Mouse (Mus musculus): ENCODE results near the gene Pigf.
"Not testable (repeated sequence)": the region's sequence is repeated elsewhere in the genome, so short reads cannot be mapped to it uniquely, and the experiment has no call there.

Pigf gene

GRCm38 (mm10) chr17:87025269-87025949, at the start of gene Pigf, which contains the start of gene Cript:
Pigf (minus strand) TSS chr17:87025406.
Cript (plus strand) TSS chr17:87025550.
- peak; percentile 98 to 99 for DNase-seq

GRCm38 (mm10) chr17:87073470-87073869, 48.3 kb upstream of the Pigf start:
- DNase-seq, result no peak

- no peak for DNase-seq
Measured at GRCm38 (mm10) chr17:87072766-87073440, 47.7 kb upstream of the Pigf start.

- DNase-seq, result not testable (repeated sequence)
Measured at GRCm38 (mm10) chr17:87072183-87072582, 47.0 kb upstream of the Pigf start.

GRCm38 (mm10) chr17:87068997-87069396, 43.8 kb upstream of the Pigf start:
- no peak for DNase-seq

- no peak for DNase-seq
Measured at GRCm38 (mm10) chr17:87063969-87064368, 38.8 kb upstream of the Pigf start.

- DNase-seq, result no peak
Measured at GRCm38 (mm10) chr17:87063461-87063860, 38.3 kb upstream of the Pigf start.

GRCm38 (mm10) chr17:87062639-87063038, 37.4 kb upstream of the Pigf start:
- DNase-seq, result peak; percentile 30 to 50

GRCm38 (mm10) chr17:87057486-87058266, 32.5 kb upstream of the Pigf start:
- no peak for DNase-seq

GRCm38 (mm10) chr17:87056761-87057160, 31.6 kb upstream of the Pigf start:
- no peak for DNase-seq

- peak in 1 of 2 experiments; percentile 38 for DNase-seq
Measured at GRCm38 (mm10) chr17:87055663-87056062, 30.5 kb upstream of the Pigf start.

- peak; percentile 54 to 64 for DNase-seq
Measured at GRCm38 (mm10) chr17:87055051-87055459, 29.8 kb upstream of the Pigf start.

GRCm38 (mm10) chr17:87053921-87054320, 28.7 kb upstream of the Pigf start:
- DNase-seq, result no peak

GRCm38 (mm10) chr17:87052432-87052831, 27.2 kb upstream of the Pigf start:
- DNase-seq, result no peak

- no peak for DNase-seq
Measured at GRCm38 (mm10) chr17:87051652-87052051, 26.4 kb upstream of the Pigf start.

GRCm38 (mm10) chr17:87050469-87051175, 25.4 kb upstream of the Pigf start:
- peak; percentile 64 to 81 for DNase-seq

GRCm38 (mm10) chr17:87049696-87050095, 24.5 kb upstream of the Pigf start:
- DNase-seq, result no peak

- no peak for DNase-seq
Measured at GRCm38 (mm10) chr17:87044796-87045195, 19.6 kb upstream of the Pigf start.

- peak; percentile 87 to 94 for DNase-seq
Measured at GRCm38 (mm10) chr17:87044364-87044763, 19.2 kb upstream of the Pigf start.

- DNase-seq, result no peak
Measured at GRCm38 (mm10) chr17:87041739-87042138, 16.5 kb upstream of the Pigf start.

GRCm38 (mm10) chr17:87038496-87038895, 13.3 kb upstream of the Pigf start:
- no peak for DNase-seq

GRCm38 (mm10) chr17:87036141-87037073, 11.2 kb upstream of the Pigf start:
- peak in 1 of 2 experiments; percentile 30 for DNase-seq

Measured in kidney, adult 8-10 months (tissue).